Mouse (Mus musculus) natural killer cell, adult 2 months (primary cell): ENCODE measurements at regions not wholly inside any gene's neighbourhood (a gene's known extent, or its start where the extent isn't known, plus 50 kb on each side); places are given as distances from the start of the nearest gene placed in this dataset.

Experiments used
- DNase-seq, 2 experiments: peaks; one replicate each; pipeline ENCODE4 v3.0.0; 2022; ENCODE audit warnings: low spot score in 2 of 2

DNA sequence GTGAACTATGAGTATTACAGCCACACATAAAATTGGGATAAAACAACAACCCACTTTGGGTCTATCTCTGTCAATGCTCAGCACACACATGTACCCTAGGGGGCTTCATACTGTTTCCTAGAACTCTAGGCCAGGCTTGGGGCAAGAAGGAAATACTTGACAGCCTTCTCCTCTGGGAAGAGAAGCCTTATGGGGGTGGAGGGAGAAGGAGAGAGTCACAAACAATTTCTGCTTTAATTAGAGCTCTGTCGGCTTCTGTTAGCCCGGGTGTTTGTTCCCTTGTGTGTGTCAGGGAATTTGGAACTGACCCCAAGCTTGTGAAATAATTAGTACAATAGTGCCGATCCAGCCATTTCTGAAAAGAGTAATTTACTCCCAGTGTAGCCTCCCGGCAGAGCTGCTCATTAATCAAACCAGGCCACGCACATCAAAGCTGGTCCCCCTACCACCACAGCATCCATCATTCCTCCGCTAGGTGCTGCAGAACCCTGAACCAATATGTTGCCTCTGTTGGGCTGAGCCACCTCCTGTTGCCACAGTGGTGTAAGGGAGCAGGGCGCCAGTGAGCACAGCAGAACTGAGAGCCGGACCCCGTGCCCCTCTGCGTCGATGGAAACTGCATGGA is 307.3 kb downstream of the Tmem114 start:
- DNase-seq, result no peak

- DNase-seq, result no peak
These were observed 313.4 kb downstream of the Tmem114 start for GRCm38 (mm10) chr16:8111329-8112116.

- no peak for DNase-seq
These were observed 316.5 kb downstream of the Tmem114 start for GRCm38 (mm10) chr16:8108141-8109122.

- no peak for DNase-seq
These were observed 345.9 kb downstream of the Tmem114 start for GRCm38 (mm10) chr16:8079024-8079423.

- DNase-seq, result no peak
These were observed 346.5 kb downstream of the Tmem114 start for GRCm38 (mm10) chr16:8078461-8078860.

- DNase-seq, result no peak
These were observed 350.2 kb downstream of the Tmem114 start for GRCm38 (mm10) chr16:8074729-8075128.

DNA sequence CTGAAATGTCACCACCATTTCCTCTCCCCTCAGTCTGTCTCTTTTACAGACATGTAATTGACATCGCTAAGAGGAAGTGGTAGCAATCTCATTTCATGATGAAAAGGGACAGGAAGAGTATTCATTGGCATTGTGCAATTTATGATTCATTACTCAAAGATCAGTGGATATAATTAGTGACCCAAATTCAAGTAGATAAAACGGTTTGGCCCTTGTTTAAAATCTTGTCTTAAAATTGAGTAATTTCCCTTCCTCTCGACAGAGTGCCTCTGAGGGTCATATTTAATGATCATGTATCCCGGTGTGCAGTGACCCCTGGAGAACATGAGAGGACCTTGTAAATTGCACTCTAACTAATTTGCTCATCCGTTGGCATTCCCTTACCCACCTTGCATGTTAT is 371.0 kb downstream of the Tmem114 start:
- no peak for DNase-seq

DNA sequence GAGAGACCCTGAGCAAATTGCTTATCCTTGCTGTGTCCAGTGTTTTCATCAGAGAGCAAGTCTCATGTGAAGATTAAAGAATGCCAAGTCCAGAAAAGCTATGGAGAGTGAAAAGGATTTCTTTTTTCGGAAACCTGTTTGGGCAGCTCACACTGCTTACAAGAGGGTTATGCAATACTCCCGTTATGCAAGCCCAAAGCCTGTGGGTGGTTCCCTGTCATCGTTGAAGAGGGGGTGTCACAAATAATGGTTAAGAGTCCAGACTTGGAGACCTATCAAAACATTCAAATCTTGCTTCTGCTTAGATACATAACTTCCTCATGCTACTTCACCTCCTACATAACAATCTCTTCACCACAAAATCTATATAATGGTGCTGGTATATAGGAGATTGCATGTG is 416.0 kb downstream of the Tmem114 start:
- DNase-seq, result no peak

DNA sequence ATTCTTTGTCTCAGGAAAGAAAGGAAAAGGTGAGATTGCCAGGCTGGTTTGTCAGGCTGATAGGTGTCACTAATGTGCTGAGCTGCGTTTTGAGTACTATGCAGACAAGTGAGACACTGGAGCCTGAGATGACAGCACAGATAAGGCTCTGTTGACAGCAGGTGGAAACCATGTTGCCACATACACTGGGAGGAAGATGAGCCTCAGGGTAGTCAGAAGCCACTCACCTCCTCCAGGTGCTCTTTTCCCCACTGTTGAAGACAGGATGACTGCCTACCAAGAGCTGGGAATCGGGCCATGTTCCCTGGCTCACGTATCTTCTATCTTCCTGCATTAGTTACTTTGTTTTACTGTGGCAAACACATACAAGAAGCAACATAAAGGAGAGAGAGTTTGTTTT is 418.3 kb downstream of the Tmem114 start:
- no peak for DNase-seq

GRCm38 (mm10) chr16:8002339-8003089 is 422.4 kb downstream of the Tmem114 start:
- DNase-seq, result no peak

- DNase-seq, result no peak
These were observed 442.1 kb downstream of the Tmem114 start for GRCm38 (mm10) chr16:7982816-7983215.

DNA sequence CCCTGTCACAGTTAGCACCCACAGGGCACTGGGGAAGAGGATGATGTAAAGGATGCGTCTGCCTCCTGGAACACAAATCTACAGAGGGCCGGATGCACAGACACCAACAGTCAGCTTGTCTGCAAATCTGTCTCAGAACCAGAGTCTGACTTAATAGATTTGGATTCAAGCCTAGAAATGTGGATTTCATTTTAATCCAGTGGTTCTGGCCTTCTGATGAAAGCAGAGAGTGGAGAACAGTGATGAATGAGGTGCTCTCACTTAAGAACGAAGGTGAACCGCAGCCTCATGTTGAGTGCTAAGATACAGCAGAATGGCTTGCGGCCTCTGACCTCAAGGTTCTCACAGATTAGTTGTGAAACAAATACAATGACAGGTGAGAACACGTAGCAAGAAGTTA is 446.5 kb downstream of the Tmem114 start:
- no peak for DNase-seq

DNA sequence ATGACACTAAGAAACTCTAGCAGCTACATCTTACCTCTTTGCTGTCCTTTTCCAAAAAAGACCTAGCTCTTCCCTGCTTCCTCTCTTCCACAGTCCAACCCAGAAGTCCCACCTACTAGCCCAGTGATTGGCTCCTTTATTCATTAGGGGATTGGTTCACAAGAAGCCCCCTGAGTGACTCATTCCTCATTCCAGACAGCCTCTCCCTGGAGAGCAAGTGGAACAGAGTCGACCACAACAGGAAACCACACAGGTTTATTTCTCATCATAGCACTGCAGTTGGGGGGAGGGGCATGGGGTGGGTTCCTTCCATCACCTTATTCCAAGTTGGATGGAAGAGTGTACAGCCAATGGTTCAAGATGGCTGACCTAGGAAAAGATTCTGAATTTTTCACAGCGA is 473.3 kb downstream of the Tmem114 start:
- no peak for DNase-seq

DNA sequence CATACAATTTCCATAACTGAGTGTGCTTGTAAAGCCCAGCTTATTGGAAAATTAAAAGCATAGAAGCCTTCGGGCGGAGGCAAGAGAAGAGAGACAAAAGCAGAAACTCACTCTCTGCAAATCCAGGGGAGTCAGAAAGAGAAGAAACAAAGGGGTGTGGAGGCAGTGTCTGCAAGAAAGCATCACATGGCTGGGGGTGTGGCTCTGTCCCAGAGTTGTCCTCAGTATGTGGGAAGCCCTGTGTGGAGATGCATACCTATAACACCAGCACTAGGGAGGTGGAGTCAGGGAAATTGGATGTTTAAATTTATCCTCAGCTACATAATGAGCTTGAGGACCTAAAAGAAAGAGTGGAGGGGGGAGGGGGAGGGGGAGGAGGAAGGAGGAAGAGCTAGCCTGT is 482.6 kb downstream of the Tmem114 start:
- no peak for DNase-seq

DNA sequence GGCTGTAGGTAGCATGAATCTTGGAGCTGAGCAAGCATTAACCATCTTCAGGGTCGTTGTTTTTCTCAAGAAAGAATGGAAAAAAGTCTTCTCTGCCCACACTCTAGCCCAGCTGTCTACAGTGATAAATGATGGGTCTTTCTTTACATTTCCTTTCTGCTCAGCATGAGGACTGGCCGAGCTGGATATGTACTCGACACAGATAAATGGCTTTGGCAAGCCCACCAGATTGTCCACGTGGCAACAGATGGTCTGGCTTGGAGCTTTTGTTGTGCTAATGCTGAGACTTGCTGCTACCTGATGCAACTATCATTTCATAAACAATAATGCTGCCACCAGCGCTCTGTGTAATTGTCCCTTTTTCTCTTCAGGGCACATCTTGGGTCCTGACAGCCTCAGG is 487.8 kb downstream of the Tmem114 start:
- no peak for DNase-seq

GRCm38 (mm10) chr16:7932322-7932721 is 492.6 kb downstream of the Tmem114 start:
- DNase-seq, result no peak

GRCm38 (mm10) chr16:7931676-7932075 is 493.3 kb downstream of the Tmem114 start:
- DNase-seq, result no peak

- DNase-seq, result no peak
These were observed 495.8 kb downstream of the Tmem114 start for GRCm38 (mm10) chr16:7929112-7929511.

DNA sequence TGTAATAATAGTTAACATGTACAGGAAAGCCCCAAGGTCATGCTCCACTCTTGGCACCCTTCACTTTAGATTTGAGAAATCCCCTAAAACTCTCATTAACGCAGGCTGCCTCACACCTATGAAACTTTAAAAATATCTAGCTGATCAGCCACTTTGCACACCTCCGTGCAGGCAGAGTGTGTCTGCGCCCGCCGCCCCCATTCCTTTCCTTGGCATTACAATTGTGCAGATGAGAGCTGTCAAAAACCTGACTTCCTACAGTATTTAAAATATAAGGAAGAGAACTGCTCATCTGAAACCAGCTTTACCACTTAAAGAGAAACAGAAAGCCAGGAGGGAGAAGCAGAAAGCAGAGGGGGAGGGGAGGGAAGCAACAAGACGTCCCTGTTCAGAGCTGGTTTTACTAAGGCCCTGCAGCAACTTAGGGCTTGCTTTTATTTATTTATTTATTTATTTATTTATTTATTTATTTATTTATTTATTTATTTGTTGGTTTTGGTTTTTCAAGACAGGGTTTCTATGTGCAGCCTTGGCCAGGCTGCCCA is 496.5 kb downstream of the Tmem114 start:
- no peak for DNase-seq

- no peak for DNase-seq
These were observed 497.2 kb downstream of the Tmem114 start for GRCm38 (mm10) chr16:7927756-7928155.

- DNase-seq, result no peak
These were observed 529.1 kb downstream of the Tmem114 start for GRCm38 (mm10) chr16:7895786-7896185.
